Mouse (Mus musculus) heart, adult 2 months (tissue): ENCODE results near the gene Ralgps1. TPM values are rescaled to one million over a fixed set of nuclear protein-coding genes. Genes with fewer than 3 reads are reported as not detected.

ENCODE experiments used
- DNase-seq, 2 experiments: peaks; one replicate each; pipeline ENCODE4 v3.0.0; 2021
- H3K27ac ChIP-seq: fragments of 200-600 bp; 2 replicates; pipeline ENCODE4 v1.8.1; 2022
- H3K27me3 ChIP-seq: fragments of 200-500 bp; 2 replicates; pipeline ENCODE4 v1.6.1; 2012; ENCODE audit warnings: mild to moderate bottlenecking, low read length, inconsistent platforms, mixed read lengths; ENCODE audit not compliant: control insufficient read depth, insufficient read depth
- H3K36me3 ChIP-seq: fragments of 200-500 bp; 2 replicates; pipeline ENCODE4 v1.6.1; 2012; ENCODE audit warnings: low read length, inconsistent platforms; ENCODE audit not compliant: control insufficient read depth, insufficient read depth
- H3K4me1 ChIP-seq: fragments of 200-500 bp; 2 replicates; pipeline ENCODE4 v1.6.1; 2011; ENCODE audit warnings: low read length; ENCODE audit not compliant: control insufficient read depth, insufficient read depth
- H3K4me3 ChIP-seq: fragments of 200-600 bp; 2 replicates; pipeline ENCODE4 v1.8.1; 2022
- H3K79me2 ChIP-seq: fragments of 200-500 bp; replicated peaks from 2 replicates; pipeline ENCODE4 v1.6.1; 2012; ENCODE audit warnings: mild to moderate bottlenecking, inconsistent platforms, low read length, moderate library complexity, mixed read lengths; ENCODE audit not compliant: control insufficient read depth, insufficient read depth
- H3K9ac ChIP-seq: fragments of 200-500 bp; 2 replicates; pipeline ENCODE4 v1.6.1; 2012; ENCODE audit warnings: low read depth, mild to moderate bottlenecking, control low read depth, inconsistent platforms, low read length, mixed read lengths
- CTCF ChIP-seq: fragments of 200-600 bp; IDR thresholded peaks from 2 replicates; pipeline ENCODE4 v1.8.1; 2022; ENCODE audit warnings: antibody characterized with exemption, mild to moderate bottlenecking, moderate library complexity
- EP300 ChIP-seq: fragments of 200-500 bp; IDR thresholded peaks from 2 replicates; pipeline ENCODE4 v1.6.1; 2011; ENCODE audit warnings: low read depth, low read length, control low read depth; ENCODE audit not compliant: insufficient read depth
- POLR2A ChIP-seq: fragments of 200-500 bp; IDR thresholded peaks from 2 replicates; pipeline ENCODE4 v1.6.1; 2011; ENCODE audit warnings: mild to moderate bottlenecking, low read depth, low read length, control low read depth; ENCODE audit not compliant: insufficient read depth
- WGBS: fragments of 180-500 bp; shearing (Covaris S2); methylation state at CpG from one replicate; pipeline ENCODE4 v1.1.7; 2018; 5-methylcytosine and 5-hydroxymethylcytosine counted together
- intact Hi-C: fragments of 180-260 bp; cut with DNase I; formaldehyde crosslinking; loops from one replicate; pipeline ENCODE4 v1.15.1; 2025
- polyA plus RNA-seq: library from polyadenylated mRNA; depleted of rRNA; stranded (reverse); fragments of >200 nt; gene quantifications from 2 replicates; pipeline ENCODE4 v1.2.3, GENCODE M21; 2012
- total RNA-seq, 2 experiments: library from RNA; stranded (reverse); gene quantifications; 2 replicates each; pipeline ENCODE4 v1.2.3; 2021

Ralgps1 gene
- total and polyA plus RNA-seq, 3 experiments = 3.8 to 5.3 (median 4.9) TPM

GRCm38 (mm10) chr2:33176921-33177320, 194.4 kb downstream of the Ralgps1 start:
- 38% methylated on average over 2 of the region's 2 CpGs for WGBS
- no peak overlapping the region for H3K4me3 ChIP-seq
- intact Hi-C loops = no loop called here
- DNase-seq = no peak
- H3K36me3 ChIP-seq = no peaks in the 10 kb centered on the region
- peaks cover 16% of the 10 kb centered on the region for H3K4me1 ChIP-seq
- no peaks in the 10 kb centered on the region for H3K79me2 ChIP-seq
- peak overlapping the region; percentile 34 for H3K27ac ChIP-seq
- H3K27me3 ChIP-seq = no peaks in the 10 kb centered on the region
- no peak overlapping the region for H3K9ac ChIP-seq
- TF ChIP-seq CTCF = no peak
- no peak for TF ChIP-seq POLR2A
- no peak for TF ChIP-seq EP300

GRCm38 (mm10) chr2:33176516-33176915, 194.8 kb downstream of the Ralgps1 start:
- intact Hi-C loops = no loop called here
- Histone ChIP-seq H3K27me3 (no peaks in the 10 kb centered on the region), H3K36me3 (no peaks in the 10 kb centered on the region), H3K4me1 (peaks cover 16% of the 10 kb centered on the region), H3K79me2 (no peaks in the 10 kb centered on the region), H3K27ac (no peak overlapping the region; the same call in 1 of the 2 replicates), H3K9ac (no peak overlapping the region), H3K4me3 (no peak overlapping the region)
- no peak for DNase-seq
- TF ChIP-seq POLR2A (no peak), CTCF (no peak), EP300 (no peak)
- WGBS = 42% methylated on average over 7 of the region's 7 CpGs

DNA sequence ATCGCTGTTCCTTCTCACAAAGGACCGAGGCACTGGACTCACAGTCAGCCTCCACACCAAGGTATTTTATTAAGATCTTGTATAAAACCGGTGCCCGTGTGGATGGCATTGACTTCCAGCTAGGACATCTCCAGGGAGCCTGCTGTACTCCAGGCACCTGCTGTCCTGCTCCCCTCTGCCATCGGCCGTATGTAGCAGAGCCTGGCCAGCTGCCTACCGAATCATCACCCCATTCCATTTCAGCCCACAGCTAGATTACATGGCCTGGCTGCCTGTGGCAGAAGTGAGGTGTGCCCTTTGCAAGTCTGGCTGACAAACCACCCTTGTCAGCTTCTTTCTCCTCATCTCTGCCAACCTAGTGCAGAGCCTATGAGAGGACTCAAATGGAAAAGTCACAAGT, 197.6 kb downstream of the Ralgps1 start:
- WGBS = 76% methylated on average over 7 of the region's 7 CpGs
- Histone ChIP-seq H3K79me2 (no peaks in the 10 kb centered on the region), H3K27ac (no peak overlapping the region), H3K9ac (no peak overlapping the region), H3K4me3 (no peak overlapping the region), H3K4me1 (peaks cover 13% of the 10 kb centered on the region), H3K27me3 (no peaks in the 10 kb centered on the region), H3K36me3 (no peaks in the 10 kb centered on the region)
- intact Hi-C loops = no loop called here
- TF ChIP-seq EP300 = no peak
- TF ChIP-seq POLR2A = no peak
- no peak for TF ChIP-seq CTCF
- no peak for DNase-seq

- no peaks in the 10 kb centered on the region for H3K79me2 ChIP-seq
- TF ChIP-seq CTCF (no peak), POLR2A (no peak), EP300 (no peak)
- H3K9ac ChIP-seq = no peak overlapping the region
- H3K27ac ChIP-seq = no peak overlapping the region
- H3K4me1 ChIP-seq = peaks cover 8% of the 10 kb centered on the region
- DNase-seq = no peak
- WGBS = 36% methylated on average over 10 of the region's 10 CpGs
- H3K36me3 ChIP-seq = no peaks in the 10 kb centered on the region
- no peaks in the 10 kb centered on the region for H3K27me3 ChIP-seq
- no peak overlapping the region for H3K4me3 ChIP-seq
- intact Hi-C loops = no loop called here
These were observed 198.2 kb downstream of the Ralgps1 start for GRCm38 (mm10) chr2:33173126-33173525.

DNA sequence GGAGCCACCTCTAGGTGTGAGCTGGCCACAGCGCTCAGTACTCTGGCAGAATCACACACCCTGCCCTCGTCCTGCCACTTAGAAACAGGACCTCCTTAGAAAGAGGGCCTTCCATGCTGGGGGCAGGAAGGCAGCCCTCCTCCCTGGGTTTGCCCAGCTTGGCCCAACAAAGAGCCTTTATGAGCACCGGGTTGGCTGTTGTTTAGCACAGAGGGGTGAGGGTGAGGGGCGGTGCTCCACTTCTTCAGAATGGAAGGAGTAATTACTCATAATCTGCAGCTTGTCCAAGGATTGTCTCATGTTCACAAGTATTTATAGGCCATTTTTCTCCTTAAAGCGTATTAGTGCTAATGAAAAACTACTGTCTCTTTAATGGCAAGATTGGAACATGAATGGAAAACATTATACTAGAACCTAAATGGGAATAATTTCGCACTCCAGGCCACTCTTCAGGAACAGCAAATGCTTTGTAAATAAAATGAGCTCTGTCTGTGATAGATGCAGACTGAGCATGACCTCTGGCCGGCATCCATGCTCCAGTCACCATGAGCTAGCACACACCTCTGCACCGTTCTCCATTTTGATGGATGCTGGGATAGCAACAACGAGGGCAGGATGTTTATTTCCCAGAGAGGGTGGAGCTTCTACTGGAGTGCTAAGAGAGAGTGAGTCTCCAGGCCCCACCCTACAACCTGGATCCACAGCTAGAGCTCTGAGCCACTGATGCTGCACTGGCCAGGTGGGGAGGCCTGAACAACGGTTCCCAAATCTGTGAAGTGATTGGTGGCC, 200.3 kb downstream of the Ralgps1 start:
- Histone ChIP-seq H3K27me3 (no peaks in the 10 kb centered on the region), H3K4me1 (no peaks in the 10 kb centered on the region; the same call in 1 of the 2 replicates), H3K79me2 (no peaks in the 10 kb centered on the region), H3K27ac (no peak overlapping the region), H3K9ac (no peak overlapping the region), H3K36me3 (no peaks in the 10 kb centered on the region), H3K4me3 (no peak overlapping the region)
- TF ChIP-seq CTCF (no peak), POLR2A (no peak), EP300 (no peak)
- no peak for DNase-seq
- 77% methylated on average over 10 of the region's 10 CpGs for WGBS
- intact Hi-C loops = no loop called here

GRCm38 (mm10) chr2:33169445-33169844, 201.8 kb downstream of the Ralgps1 start:
- Histone ChIP-seq H3K27ac (no peak overlapping the region), H3K36me3 (no peaks in the 10 kb centered on the region), H3K9ac (no peak overlapping the region), H3K79me2 (no peaks in the 10 kb centered on the region), H3K27me3 (no peaks in the 10 kb centered on the region), H3K4me1 (peaks cover 8% of the 10 kb centered on the region), H3K4me3 (no peak overlapping the region)
- intact Hi-C loops = no loop called here
- TF ChIP-seq CTCF (no peak), EP300 (no peak), POLR2A (no peak)
- 81% methylated on average over 6 of the region's 6 CpGs for WGBS
- DNase-seq = no peak
